Mouse (Mus musculus): Measurements from ENCODE around the gene Fkbp11. TPM values are rescaled to one million over a fixed set of nuclear protein-coding genes. Genes with fewer than 3 reads are reported as not detected.

Fkbp11 gene
- polyA plus RNA-seq, 2 experiments, result 58.9 to 82.7 TPM

DNA sequence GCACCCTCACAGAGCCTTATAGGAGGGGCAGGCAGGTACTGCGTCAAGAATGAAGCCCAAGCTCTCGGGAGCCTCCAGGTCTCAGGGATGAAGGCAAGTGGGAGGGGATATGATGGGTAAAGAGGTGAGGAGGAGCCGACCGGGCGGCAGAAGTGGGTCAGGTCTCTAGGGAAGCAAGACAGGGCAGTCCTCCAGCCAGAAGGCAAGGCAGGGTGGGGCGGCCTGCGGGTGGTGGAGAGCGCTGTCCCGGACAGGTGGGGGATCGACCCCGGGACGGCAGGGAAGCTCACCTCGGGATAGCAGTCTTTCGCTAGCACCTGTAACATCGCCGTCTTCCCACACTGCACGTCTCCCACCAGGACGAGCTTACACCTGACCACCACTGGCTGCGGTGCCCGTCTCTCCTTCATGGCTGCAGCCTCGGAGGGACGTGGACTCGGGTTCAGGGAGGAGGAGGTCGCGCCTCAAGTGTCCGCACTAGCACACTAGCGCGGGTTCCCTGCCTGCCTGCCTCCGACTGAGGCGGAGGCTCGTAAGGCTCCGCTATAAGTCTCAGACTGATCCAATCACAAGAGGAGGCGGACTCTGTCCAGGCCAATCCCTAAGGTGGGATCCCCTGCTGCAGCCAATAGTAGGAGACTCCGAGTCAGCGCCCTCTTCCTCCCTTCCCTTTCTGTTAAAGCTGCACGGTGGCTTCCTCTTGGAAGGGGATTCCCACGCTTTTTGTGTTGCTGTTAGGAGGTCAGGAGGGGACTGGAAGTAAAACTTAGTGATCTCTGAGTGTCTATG is 50.9 kb downstream of the Fkbp11 start, which contains the start of gene Rnd1:
Gene Rnd1 (minus strand): TSS at position 522 of the 789 bp plus-strand sequence.
- no peaks in the 10 kb centered on the region for H3K36me3 ChIP-seq (ENCODE audit: control insufficient read depth, insufficient read depth, low read length)
- peak within 1 kb of the TSS; percentile 32 for H3K4me3 ChIP-seq (replicated peaks; ENCODE audit: low read length)
- peak; percentile 93 for DNase-seq (ENCODE audit: low spot score)
- peak within 1 kb of the TSS; percentile 66 for H3K4me2 ChIP-seq (replicated peaks; ENCODE audit: low read depth, low read length, severe bottlenecking)
- ATAC-seq (ENCODE audit: low FRiP score, low read depth), result peak; percentile 97
- no peak within 1 kb of the TSS for H3K27ac ChIP-seq (replicated peaks; ENCODE audit: low read depth, low read length)
- H3K9me3 ChIP-seq (ENCODE audit: control insufficient read depth, low read length), result no peaks in the 10 kb centered on the region
- 0 out of 2 replicates have a peak within 1 kb of the TSS, but pooled peaks have one; percentile 21 for H3K9ac ChIP-seq (ENCODE audit: low read depth, low read length, severe bottlenecking)
- H3K27me3 ChIP-seq (ENCODE audit: control insufficient read depth, insufficient read depth, low read length), result peaks cover 37% of the 10 kb centered on the region
- H3K4me1 ChIP-seq (ENCODE audit: control insufficient read depth, insufficient read depth, low read length), result peaks cover 17% of the 10 kb centered on the region; the same call in 1 of the 2 replicates
- TF ChIP-seq POLR2A (IDR thresholded peaks at IDR 0.05; ENCODE audit: borderline replicate concordance, extremely low read depth, insufficient read depth, insufficient read length), result 0 out of 2 replicates have a peak, but pooled peaks have one; percentile 32
- WGBS, result under 1% methylated on average over 36 of the region's 37 CpGs

DNA sequence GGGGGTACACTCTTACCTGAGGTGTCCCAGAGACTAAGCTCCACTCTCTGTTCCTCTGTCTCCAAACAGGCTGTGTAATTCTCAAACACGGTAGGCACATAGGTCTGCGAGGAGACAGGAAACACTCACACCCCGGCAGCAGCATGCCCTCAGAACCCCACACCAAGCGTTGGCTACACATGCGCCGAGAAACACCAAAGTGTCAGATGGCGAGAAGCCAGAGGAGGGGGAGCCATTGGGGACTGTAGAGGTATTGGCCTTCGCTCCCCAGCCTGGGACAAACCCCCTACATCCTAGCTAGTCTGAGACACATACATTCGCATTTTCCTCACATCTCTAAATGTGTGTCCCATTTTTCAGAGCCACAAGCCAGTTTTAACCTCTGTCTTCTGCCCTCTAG is 51.5 kb downstream of the Fkbp11 start:
- DNase-seq (ENCODE audit: low spot score) (no peak), ATAC-seq (ENCODE audit: low FRiP score, low read depth) (no peak)
- H3K36me3 ChIP-seq (ENCODE audit: control insufficient read depth, insufficient read depth, low read length), result no peaks in the 10 kb centered on the region
- H3K4me2 ChIP-seq (replicated peaks; ENCODE audit: low read depth, low read length, severe bottlenecking), result peak overlapping the region; percentile 66
- H3K4me1 ChIP-seq (ENCODE audit: control insufficient read depth, insufficient read depth, low read length), result peaks cover 17% of the 10 kb centered on the region; the same call in 1 of the 2 replicates
- peaks cover 37% of the 10 kb centered on the region for H3K27me3 ChIP-seq (ENCODE audit: control insufficient read depth, insufficient read depth, low read length)
- 0 out of 2 replicates have a peak overlapping the region, but pooled peaks have one; percentile 21 for H3K9ac ChIP-seq (ENCODE audit: low read depth, low read length, severe bottlenecking)
- 3% methylated on average over 9 of the region's 9 CpGs for WGBS
- no peaks in the 10 kb centered on the region for H3K9me3 ChIP-seq (ENCODE audit: control insufficient read depth, low read length)
- H3K27ac ChIP-seq (replicated peaks; ENCODE audit: low read depth, low read length), result no peak overlapping the region
- no peak for TF ChIP-seq POLR2A (IDR thresholded peaks at IDR 0.05; ENCODE audit: borderline replicate concordance, extremely low read depth, insufficient read depth, insufficient read length)
- H3K4me3 ChIP-seq (replicated peaks; ENCODE audit: low read length), result peak overlapping the region; percentile 32

DNA sequence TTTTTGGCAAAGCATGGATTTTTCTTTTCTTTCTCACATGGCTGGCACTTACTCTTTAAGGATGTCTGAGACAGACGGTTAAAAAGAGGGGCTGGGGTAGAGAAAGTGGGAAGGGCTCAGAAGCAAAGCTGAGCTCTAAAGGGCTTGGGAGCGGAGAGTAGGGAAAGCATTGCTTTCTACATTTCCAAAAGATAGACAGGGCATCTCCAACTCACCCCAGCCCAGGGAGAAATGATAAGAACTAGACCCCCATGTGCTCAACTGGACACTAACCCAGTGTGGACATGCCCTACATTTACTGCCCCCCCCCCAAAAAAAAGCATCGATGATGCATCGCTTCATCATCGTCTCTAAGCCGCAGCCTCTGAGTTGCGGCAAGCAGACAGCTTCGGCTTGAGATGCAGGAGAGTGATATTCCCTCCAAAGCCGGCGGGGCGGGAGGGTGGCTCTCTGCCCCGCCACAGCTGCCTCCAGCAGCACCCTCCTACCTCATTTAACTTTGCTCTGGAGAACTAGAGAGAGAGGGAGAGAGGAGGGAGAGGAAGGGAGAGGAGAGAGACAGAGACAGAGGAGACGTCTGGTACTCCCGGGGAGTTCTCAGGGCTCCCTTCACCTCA is 52.3 kb downstream of the Fkbp11 start:
- H3K9ac ChIP-seq (ENCODE audit: low read depth, low read length, severe bottlenecking), result no peak overlapping the region
- H3K4me1 ChIP-seq (ENCODE audit: control insufficient read depth, insufficient read depth, low read length), result peaks cover 17% of the 10 kb centered on the region; the same call in 1 of the 2 replicates
- H3K9me3 ChIP-seq (ENCODE audit: control insufficient read depth, low read length), result no peaks in the 10 kb centered on the region
- no peak for TF ChIP-seq POLR2A (IDR thresholded peaks at IDR 0.05; ENCODE audit: borderline replicate concordance, extremely low read depth, insufficient read depth, insufficient read length)
- H3K4me3 ChIP-seq (replicated peaks; ENCODE audit: low read length), result peak overlapping the region; percentile 32
- no peak overlapping the region for H3K27ac ChIP-seq (replicated peaks; ENCODE audit: low read depth, low read length)
- ATAC-seq (ENCODE audit: low FRiP score, low read depth) (no peak), DNase-seq (ENCODE audit: low spot score) (no peak)
- peaks cover 37% of the 10 kb centered on the region for H3K27me3 ChIP-seq (ENCODE audit: control insufficient read depth, insufficient read depth, low read length)
- peak overlapping the region; percentile 66 for H3K4me2 ChIP-seq (replicated peaks; ENCODE audit: low read depth, low read length, severe bottlenecking)
- 6% methylated on average over 14 of the region's 14 CpGs for WGBS
- H3K36me3 ChIP-seq (ENCODE audit: control insufficient read depth, insufficient read depth, low read length), result no peaks in the 10 kb centered on the region

DNA sequence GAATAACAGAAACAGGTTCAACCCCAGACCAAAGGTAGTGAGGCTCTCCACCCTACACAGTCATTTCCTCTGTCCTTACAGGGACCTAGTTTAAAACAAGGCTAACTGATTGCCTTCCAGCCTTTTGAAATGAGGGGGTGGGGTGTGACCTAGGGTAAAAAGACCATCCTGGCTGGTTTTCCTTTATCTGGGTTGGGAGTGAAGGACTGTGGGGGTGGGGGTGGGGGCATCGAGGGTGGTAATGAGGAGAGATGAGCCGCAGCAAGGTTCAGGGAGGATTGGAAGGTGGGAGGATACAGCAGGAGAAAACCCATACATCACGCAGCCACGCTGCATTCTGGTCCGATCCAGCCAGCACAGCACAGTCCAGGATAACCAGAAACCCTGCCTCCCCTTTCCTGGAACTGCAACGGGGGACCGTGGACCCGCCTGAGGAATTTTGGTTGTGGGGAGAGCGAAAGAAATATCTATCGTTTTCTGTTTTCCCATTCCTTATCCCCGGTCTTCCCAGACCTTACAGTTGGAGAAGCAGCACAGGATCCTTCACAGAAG is 52.9 kb downstream of the Fkbp11 start:
- Histone ChIP-seq H3K9ac (ENCODE audit: low read depth, low read length, severe bottlenecking) (peak overlapping the region; percentile 38), H3K4me1 (ENCODE audit: control insufficient read depth, insufficient read depth, low read length) (peaks cover 17% of the 10 kb centered on the region; the same call in 1 of the 2 replicates), H3K27me3 (ENCODE audit: control insufficient read depth, insufficient read depth, low read length) (peaks cover 37% of the 10 kb centered on the region), H3K4me2 (replicated peaks; ENCODE audit: low read depth, low read length, severe bottlenecking) (peak overlapping the region; percentile 66; the same call in 1 of the 2 replicates), H3K9me3 (ENCODE audit: control insufficient read depth, low read length) (no peaks in the 10 kb centered on the region), H3K36me3 (ENCODE audit: control insufficient read depth, insufficient read depth, low read length) (no peaks in the 10 kb centered on the region), H3K4me3 (replicated peaks; ENCODE audit: low read length) (peak overlapping the region; percentile 11; the same call in 1 of the 2 replicates), H3K27ac (replicated peaks; ENCODE audit: low read depth, low read length) (no peak overlapping the region)
- no peak for ATAC-seq (ENCODE audit: low FRiP score, low read depth)
- DNase-seq (ENCODE audit: low spot score), result no peak
- TF ChIP-seq POLR2A (IDR thresholded peaks at IDR 0.05; ENCODE audit: borderline replicate concordance, extremely low read depth, insufficient read depth, insufficient read length), result no peak
- 30% methylated on average over 11 of the region's 11 CpGs for WGBS

Other genes starting within 250 kb of the Fkbp11 start
- 0.14 and 0.32 TPM in 2 replicates for gene Lalba, start 245.5 kb downstream of the Fkbp11 start, polyA plus RNA-seq (2012; rRNA removed)
- not detected in 2 replicates for gene Lalba, start 245.5 kb downstream of the Fkbp11 start, polyA plus RNA-seq (2014; fragmentation: Nextera tagmentation; extraction: Ambion mirVana)
- not detected in 2 replicates for gene Olfr279, start 235.8 kb downstream of the Fkbp11 start, polyA plus RNA-seq (2012; rRNA removed)
- not detected in 2 replicates for gene Olfr279, start 235.8 kb downstream of the Fkbp11 start, polyA plus RNA-seq (2014; fragmentation: Nextera tagmentation; extraction: Ambion mirVana)
- gene Kansl2, start 193.9 kb downstream of the Fkbp11 start, polyA plus RNA-seq (2012; rRNA removed), result 99.8 and 105 TPM in 2 replicates
- gene Kansl2, start 193.9 kb downstream of the Fkbp11 start, polyA plus RNA-seq (2014; fragmentation: Nextera tagmentation; extraction: Ambion mirVana), result 104 and 108 TPM in 2 replicates
- 19.4 and 21.6 TPM in 2 replicates for gene Ccnt1, start 157.3 kb downstream of the Fkbp11 start, polyA plus RNA-seq (2012; rRNA removed)
- 45.3 and 53.4 TPM in 2 replicates for gene Ccnt1, start 157.3 kb downstream of the Fkbp11 start, polyA plus RNA-seq (2014; fragmentation: Nextera tagmentation; extraction: Ambion mirVana)
- gene 4930415O20Rik, start 157.2 kb downstream of the Fkbp11 start, polyA plus RNA-seq (2012; rRNA removed), result not detected in 2 replicates
- gene 4930415O20Rik, start 157.2 kb downstream of the Fkbp11 start, polyA plus RNA-seq (2014; fragmentation: Nextera tagmentation; extraction: Ambion mirVana), result 0.37 TPM in 1 of 2 replicates, not detected in the other
- 74.0 and 82.0 TPM in 2 replicates for gene Adcy6, start 118.1 kb downstream of the Fkbp11 start, polyA plus RNA-seq (2012; rRNA removed)
- 14.3 and 16.2 TPM in 2 replicates for gene Adcy6, start 118.1 kb downstream of the Fkbp11 start, polyA plus RNA-seq (2014; fragmentation: Nextera tagmentation; extraction: Ambion mirVana)
- gene Cacnb3, start 97.4 kb downstream of the Fkbp11 start, polyA plus RNA-seq (2012; rRNA removed), result 75.2 and 105 TPM in 2 replicates
- gene Cacnb3, start 97.4 kb downstream of the Fkbp11 start, polyA plus RNA-seq (2014; fragmentation: Nextera tagmentation; extraction: Ambion mirVana), result 33.9 and 40.8 TPM in 2 replicates
- gene Ddx23, start 65.3 kb downstream of the Fkbp11 start, polyA plus RNA-seq (2012; rRNA removed), result 47.0 and 54.0 TPM in 2 replicates
- gene Ddx23, start 65.3 kb downstream of the Fkbp11 start, polyA plus RNA-seq (2014; fragmentation: Nextera tagmentation; extraction: Ambion mirVana), result 22.6 and 26.5 TPM in 2 replicates
- gene Rnd1, start 50.7 kb downstream of the Fkbp11 start, polyA plus RNA-seq (2012; rRNA removed), result 1.1 and 1.5 TPM in 2 replicates
- 0.35 and 0.45 TPM in 2 replicates for gene Rnd1, start 50.7 kb downstream of the Fkbp11 start, polyA plus RNA-seq (2014; fragmentation: Nextera tagmentation; extraction: Ambion mirVana)
- 0.48 and 0.55 TPM in 2 replicates for gene Ccdc65, start 20.0 kb downstream of the Fkbp11 start, polyA plus RNA-seq (2012; rRNA removed)
- 0.40 and 0.87 TPM in 2 replicates for gene Ccdc65, start 20.0 kb downstream of the Fkbp11 start, polyA plus RNA-seq (2014; fragmentation: Nextera tagmentation; extraction: Ambion mirVana)
- gene Arf3, start 35.0 kb upstream of the Fkbp11 start, polyA plus RNA-seq (2012; rRNA removed), result 75.0 and 96.4 TPM in 2 replicates
- gene Arf3, start 35.0 kb upstream of the Fkbp11 start, polyA plus RNA-seq (2014; fragmentation: Nextera tagmentation; extraction: Ambion mirVana), result 37.4 and 39.6 TPM in 2 replicates
- 13.7 and 14.9 TPM in 2 replicates for gene Wnt10b, start 50.0 kb upstream of the Fkbp11 start, polyA plus RNA-seq (2012; rRNA removed)
- 6.3 and 7.4 TPM in 2 replicates for gene Wnt10b, start 50.0 kb upstream of the Fkbp11 start, polyA plus RNA-seq (2014; fragmentation: Nextera tagmentation; extraction: Ambion mirVana)
- not detected in 2 replicates for gene Wnt1, start 61.7 kb upstream of the Fkbp11 start, polyA plus RNA-seq (2012; rRNA removed)
- 0.08 TPM in 1 of 2 replicates, not detected in the other for gene Wnt1, start 61.7 kb upstream of the Fkbp11 start, polyA plus RNA-seq (2014; fragmentation: Nextera tagmentation; extraction: Ambion mirVana)
- 0.44 and 0.59 TPM in 2 replicates for gene Ddn, start 81.3 kb upstream of the Fkbp11 start, polyA plus RNA-seq (2012; rRNA removed)
- 0.14 TPM in 1 of 2 replicates, not detected in the other for gene Ddn, start 81.3 kb upstream of the Fkbp11 start, polyA plus RNA-seq (2014; fragmentation: Nextera tagmentation; extraction: Ambion mirVana)
- gene Prkag1, start 103.3 kb upstream of the Fkbp11 start, polyA plus RNA-seq (2012; rRNA removed), result 93.1 and 93.7 TPM in 2 replicates
- 81.3 and 82.3 TPM in 2 replicates for gene Prkag1, start 103.3 kb upstream of the Fkbp11 start, polyA plus RNA-seq (2014; fragmentation: Nextera tagmentation; extraction: Ambion mirVana)
- gene Kmt2d, start 143.0 kb upstream of the Fkbp11 start, polyA plus RNA-seq (2012; rRNA removed), result 27.1 and 27.3 TPM in 2 replicates
- gene Kmt2d, start 143.0 kb upstream of the Fkbp11 start, polyA plus RNA-seq (2014; fragmentation: Nextera tagmentation; extraction: Ambion mirVana), result 16.7 and 20.1 TPM in 2 replicates
- 14.5 and 16.4 TPM in 2 replicates for gene Rhebl1, start 166.3 kb upstream of the Fkbp11 start, polyA plus RNA-seq (2012; rRNA removed)
- 12.0 and 13.8 TPM in 2 replicates for gene Rhebl1, start 166.3 kb upstream of the Fkbp11 start, polyA plus RNA-seq (2014; fragmentation: Nextera tagmentation; extraction: Ambion mirVana)
- 1.4 and 2.0 TPM in 2 replicates for gene Dhh, start 170.3 kb upstream of the Fkbp11 start, polyA plus RNA-seq (2012; rRNA removed)
- gene Dhh, start 170.3 kb upstream of the Fkbp11 start, polyA plus RNA-seq (2014; fragmentation: Nextera tagmentation; extraction: Ambion mirVana), result 0.72 and 1.1 TPM in 2 replicates
- gene Lmbr1l, start 190.0 kb upstream of the Fkbp11 start, polyA plus RNA-seq (2012; rRNA removed), result 66.8 and 145 TPM in 2 replicates
- 5.5 and 7.8 TPM in 2 replicates for gene Lmbr1l, start 190.0 kb upstream of the Fkbp11 start, polyA plus RNA-seq (2014; fragmentation: Nextera tagmentation; extraction: Ambion mirVana)
- 2,384 and 3,894 TPM in 2 replicates for gene Tuba1b, start 206.4 kb upstream of the Fkbp11 start, polyA plus RNA-seq (2012; rRNA removed)
- gene Tuba1b, start 206.4 kb upstream of the Fkbp11 start, polyA plus RNA-seq (2014; fragmentation: Nextera tagmentation; extraction: Ambion mirVana), result 1,587 and 1,605 TPM in 2 replicates
- gene Gm49450, start 225.4 kb upstream of the Fkbp11 start, polyA plus RNA-seq (2012; rRNA removed), result 15.1 and 159 TPM in 2 replicates
- not detected in 2 replicates for gene Gm49450, start 225.4 kb upstream of the Fkbp11 start, polyA plus RNA-seq (2014; fragmentation: Nextera tagmentation; extraction: Ambion mirVana)
- gene Tuba1a, start 225.5 kb upstream of the Fkbp11 start, polyA plus RNA-seq (2012; rRNA removed), result 1,030 and 1,250 TPM in 2 replicates
- gene Tuba1a, start 225.5 kb upstream of the Fkbp11 start, polyA plus RNA-seq (2014; fragmentation: Nextera tagmentation; extraction: Ambion mirVana), result 1,263 and 1,288 TPM in 2 replicates

All from limb, embryonic 14.5 days (tissue).